Mouse (Mus musculus) liver, adult (tissue): Measurements from ENCODE around the gene Nnmt.

Source experiments
- GATA4 ChIP-seq: IDR thresholded peaks from 2 replicates; pipeline ENCODE4 v1.6.1; 2014; ENCODE audit warnings: mild to moderate bottlenecking, low read length; ENCODE audit not compliant: insufficient replicate concordance

Gene Nnmt

DNA sequence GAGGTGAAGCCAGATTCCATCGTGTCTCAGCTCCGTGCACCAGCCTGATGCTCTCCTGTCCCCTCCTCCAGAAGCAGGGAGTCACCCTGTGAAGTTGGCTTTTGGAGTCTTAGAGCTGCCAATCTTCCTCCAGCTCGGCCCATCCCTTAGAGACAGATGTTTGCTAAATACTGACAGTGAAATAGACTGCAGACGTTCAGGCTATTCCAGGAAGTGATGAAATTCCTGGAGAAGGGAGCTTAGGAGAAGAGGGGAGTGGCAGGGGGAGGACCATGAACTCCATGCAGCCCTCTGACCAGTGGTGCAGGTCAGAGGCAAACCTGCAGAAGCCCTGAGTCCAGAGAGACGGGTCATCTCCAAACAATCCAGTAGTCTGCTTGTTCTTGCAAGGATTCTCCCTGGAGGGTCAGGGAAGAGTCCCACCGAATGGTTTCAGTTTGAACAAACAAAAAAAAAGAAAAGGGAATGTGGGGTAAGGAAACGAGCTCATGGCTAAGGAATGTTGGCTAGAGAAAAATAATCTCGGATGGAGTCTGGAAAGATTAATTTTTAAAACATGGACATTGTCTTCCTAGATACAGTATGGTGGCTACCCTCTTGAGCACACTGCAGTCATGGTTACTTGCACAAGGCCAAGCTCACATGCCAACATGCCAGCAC lies at the start of gene Nnmt:
Gene Nnmt, minus strand, starts transcription at position 215 of the 660 bp plus-strand sequence.
- TF ChIP-seq GATA4, result no peak

- no peak for TF ChIP-seq GATA4
Measured at GRCm38 (mm10) chr9:48654730-48655129, 49.8 kb upstream of the Nnmt start.

- no peak for TF ChIP-seq GATA4
Measured at GRCm38 (mm10) chr9:48653399-48654070, 48.6 kb upstream of the Nnmt start.

DNA sequence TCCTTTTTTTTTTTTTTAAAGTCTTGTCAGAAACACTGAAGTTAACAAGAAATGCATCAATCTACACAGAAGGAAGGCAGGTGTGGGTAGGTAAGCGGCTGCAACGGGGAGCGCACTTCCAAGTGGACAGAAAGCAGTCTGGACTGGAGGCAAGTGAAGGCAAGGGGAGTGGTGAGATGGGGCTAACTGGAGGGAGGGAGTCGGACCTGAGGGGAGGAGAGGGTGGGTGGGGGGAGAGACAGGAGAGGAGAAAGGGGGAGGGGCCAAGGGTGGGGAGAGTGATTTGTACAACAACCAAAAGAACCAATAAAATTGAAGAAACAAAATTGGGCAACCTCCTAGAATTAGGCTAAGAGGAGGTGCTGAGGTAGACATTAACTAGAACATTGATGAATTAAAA lies 47.1 kb upstream of the Nnmt start:
- TF ChIP-seq GATA4, result no peak

DNA sequence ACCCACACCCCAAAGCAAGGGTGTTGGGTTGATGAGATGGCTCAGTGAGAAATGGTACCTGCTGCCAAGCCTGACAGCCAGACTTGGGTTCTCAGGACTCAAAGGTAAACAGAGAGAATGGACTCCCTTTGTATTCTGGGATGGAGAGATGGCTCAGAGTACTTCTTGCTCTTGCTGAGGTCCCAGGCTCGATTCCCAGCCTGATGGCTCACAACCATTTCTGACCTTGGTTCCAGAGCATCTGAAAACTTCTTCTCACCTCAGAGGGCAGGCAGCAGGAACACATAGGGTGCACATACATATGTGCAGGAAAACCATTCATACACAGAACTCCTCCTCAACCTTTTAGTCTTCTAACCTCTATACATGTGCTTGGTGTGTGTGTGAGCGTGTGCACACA lies 45.9 kb upstream of the Nnmt start:
- TF ChIP-seq GATA4, result no peak

GRCm38 (mm10) chr9:48649851-48650685 lies 45.1 kb upstream of the Nnmt start:
- no peak for TF ChIP-seq GATA4

DNA sequence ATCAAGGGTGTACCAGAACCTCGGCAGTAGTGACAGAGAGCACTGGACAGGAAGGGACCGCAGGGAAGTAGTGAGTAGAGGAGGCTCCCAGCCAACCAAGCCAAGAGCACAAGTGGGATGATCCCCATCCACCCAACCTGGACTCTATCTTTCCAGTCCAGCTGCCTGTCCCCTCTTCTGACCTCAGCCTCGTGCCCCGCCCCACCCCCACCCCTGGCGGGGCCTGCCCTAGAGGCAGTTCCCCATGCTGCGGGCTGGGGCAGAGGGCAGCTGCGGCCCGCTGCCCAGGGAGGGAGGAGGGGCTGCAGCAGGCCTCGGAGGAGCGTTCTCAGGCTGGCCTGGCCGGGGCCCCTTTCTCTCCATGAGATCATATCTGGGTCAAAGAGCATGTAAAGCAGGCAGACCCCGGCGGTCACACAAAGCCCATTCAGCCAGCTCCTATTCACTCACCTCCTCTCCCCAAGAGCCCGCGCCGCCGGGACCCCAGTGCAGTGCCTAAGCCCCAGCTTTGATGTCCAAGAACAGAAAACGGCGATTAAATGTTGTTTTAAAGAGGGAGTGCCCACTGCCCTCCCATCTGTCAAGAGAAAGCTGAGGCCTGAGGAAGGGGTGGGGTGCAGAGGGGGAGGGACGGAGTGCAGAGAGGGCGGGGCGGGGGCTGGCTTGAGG lies 44.3 kb upstream of the Nnmt start:
- TF ChIP-seq GATA4, result no peak

DNA sequence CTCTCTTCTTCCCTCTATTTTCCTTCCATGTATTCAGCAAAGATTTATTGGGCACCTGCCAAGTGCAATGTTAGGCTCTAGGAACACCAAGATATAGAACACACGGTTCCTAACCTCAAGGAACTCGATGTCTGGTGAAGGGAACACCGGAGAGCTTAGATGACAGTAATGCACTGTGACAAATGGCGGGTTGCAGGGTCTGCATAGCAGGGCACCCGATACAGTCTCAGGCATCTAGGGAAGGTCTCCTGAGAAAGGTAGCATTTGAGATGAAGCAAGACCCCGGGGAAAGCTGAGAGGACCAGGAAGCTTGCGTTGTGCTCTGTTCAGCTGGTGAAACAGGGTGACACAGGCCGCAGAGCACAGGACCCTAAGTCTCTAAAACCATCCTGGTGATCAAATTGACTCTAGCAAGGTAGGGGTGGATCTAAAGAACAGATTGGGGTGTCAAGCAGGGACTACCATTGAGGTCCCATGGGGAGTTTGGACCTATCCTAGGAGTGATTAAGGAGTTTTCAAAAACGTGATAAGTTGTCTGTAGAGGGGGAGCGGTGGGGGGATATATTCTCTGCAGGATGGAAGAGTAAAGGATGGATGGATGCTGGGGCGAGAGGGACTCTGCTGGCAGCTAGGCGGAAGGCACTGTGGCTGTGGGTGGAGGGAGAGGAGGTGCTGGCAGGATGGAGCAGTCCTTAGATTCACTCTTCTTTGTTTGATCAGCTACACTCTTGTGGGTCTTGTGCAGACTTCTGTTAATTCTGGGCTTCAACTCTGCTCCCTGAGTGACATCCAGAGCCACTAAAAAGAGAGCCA lies 43.5 kb upstream of the Nnmt start:
- no peak for TF ChIP-seq GATA4

- TF ChIP-seq GATA4, result no peak
Measured at GRCm38 (mm10) chr9:48647648-48648284, 42.8 kb upstream of the Nnmt start.

DNA sequence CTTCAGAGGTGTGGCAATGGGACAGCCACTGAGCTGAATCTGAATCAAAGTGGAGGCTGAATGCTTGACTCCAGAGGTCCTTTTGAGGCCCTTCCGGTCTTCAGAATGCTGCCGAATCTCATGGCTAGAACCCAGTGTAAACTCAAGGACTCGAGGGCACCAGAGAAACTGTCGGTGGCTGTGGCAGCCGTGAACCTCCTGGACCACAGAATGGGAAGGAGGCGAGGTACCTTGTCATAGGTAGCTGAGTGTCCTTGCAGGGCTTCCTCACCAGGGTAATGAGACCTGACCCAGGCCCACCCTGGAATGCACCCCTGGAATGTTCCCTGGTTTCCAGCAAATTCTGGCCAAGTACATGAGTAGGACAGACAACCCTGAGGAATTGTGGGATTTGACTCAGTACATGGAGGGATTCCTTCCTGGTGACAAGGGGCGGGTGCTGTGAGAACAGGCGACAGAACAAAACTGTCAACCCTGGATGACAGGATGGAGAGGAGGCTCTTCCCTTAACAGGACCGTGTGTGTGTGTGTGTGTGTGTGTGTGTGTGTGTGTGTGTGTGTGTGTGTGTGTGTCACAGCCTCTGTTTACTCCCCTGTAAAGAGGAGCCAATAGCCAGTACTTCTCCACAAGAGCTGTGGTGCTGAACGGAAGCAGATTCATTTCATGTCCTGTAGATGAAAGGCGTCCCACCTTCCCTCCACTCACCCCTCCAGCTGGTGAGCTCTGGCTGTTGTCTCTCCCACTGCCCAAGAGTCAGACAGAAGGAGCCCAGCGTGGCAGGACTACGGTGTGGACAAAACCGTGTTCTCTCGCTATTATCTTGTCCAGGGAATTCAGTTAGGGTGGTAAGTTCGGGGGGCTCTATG lies 42.1 kb upstream of the Nnmt start:
- TF ChIP-seq GATA4, result no peak

DNA sequence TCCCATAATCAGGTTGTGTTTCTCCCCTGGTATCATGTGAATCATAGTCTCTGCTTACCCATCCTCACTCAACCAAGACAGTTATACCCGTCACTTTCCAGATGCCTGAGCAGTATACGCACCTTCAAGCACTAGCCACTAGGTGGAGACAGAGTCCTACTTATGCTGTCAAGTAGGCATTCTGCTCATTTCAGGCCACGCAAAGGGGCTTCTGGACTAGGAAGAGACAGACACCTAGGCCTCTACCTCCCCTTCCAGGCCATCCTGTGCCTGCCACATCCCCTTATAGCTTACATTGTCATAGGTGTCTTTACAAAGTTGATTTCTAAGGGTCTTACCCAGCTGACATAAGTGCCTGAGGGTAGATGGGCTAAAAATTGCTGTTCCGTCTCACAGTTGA lies 41.3 kb upstream of the Nnmt start:
- TF ChIP-seq GATA4, result no peak

- no peak for TF ChIP-seq GATA4
Measured at GRCm38 (mm10) chr9:48645648-48646126, 40.7 kb upstream of the Nnmt start.
